Mouse (Mus musculus): ENCODE data around the gene Senp1.

DNA sequence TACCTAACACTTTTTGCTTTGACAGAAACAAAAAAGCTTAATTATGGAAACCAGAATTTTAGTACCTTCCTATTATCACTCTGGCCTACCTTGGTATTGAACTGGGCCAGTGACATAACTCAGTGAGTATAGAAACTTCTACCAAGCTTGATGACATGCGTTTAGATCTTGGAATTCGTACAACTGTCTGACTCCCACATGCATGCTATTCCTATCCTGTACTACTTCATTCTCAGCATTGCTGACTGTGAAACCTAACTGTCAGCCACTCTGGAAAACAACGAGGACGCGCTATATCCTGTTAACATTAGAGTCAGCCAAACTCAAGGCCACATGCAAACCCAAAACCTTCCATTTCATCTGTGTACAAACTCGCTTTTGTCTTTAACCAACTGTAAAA, 49.6 kb downstream of the Senp1 start:
- TF ChIP-seq TAL1 (IDR thresholded peaks at IDR 0.05; ENCODE audit: low read length) (no peak), GATA1 (IDR thresholded peaks at IDR 0.05; ENCODE audit: low read length) (no peak)

All from erythroblast, embryonic 14.5 days (primary cell).